Comparison of ENCODE assay signal across 11 mouse cellular contexts in genomic region chr19:42539414-42540189, GRCm38 (mm10). TPM values are rescaled to one million over a fixed set of nuclear protein-coding genes. Genes with fewer than 3 reads are reported as not detected.
DNase-seq lines count a peak whose midpoint lies in the region; ATAC-seq lines count a peak whose summit lies in the region.
"Had no signal": no experiment of that assay in that cellular context is flagged by ENCODE, and none has a peak within 500 bp of the region (broad histone marks: within the 10 kb centered on the region; RNA-seq: fewer than 3 reads in every experiment).

No protein-coding gene starts in this region.

- no peaks in the 10 kb centered on the region for H3K36me3 ChIP-seq in hindbrain, embryonic 13.5 days
- no peaks in the 10 kb centered on the region for H3K36me3 ChIP-seq in hindbrain, embryonic 16.5 days (ENCODE audit: control insufficient read depth, insufficient read depth, low read length)
- H3K36me3 ChIP-seq: hindbrain, embryonic 10.5 days had no signal

- intact Hi-C loops in left cerebral cortex, postnatal 10 days (cut with DNase I): no loop called here

- no peak overlapping the region for H3K9ac ChIP-seq in hindbrain, embryonic 13.5 days
- no peak overlapping the region for H3K9ac ChIP-seq in hindbrain, embryonic 16.5 days (ENCODE audit: low read depth, low read length)

- no peaks in the 10 kb centered on the region for H3K27me3 ChIP-seq in hindbrain, embryonic 13.5 days
- H3K27me3 ChIP-seq in hindbrain, embryonic 16.5 days (replicated peaks; ENCODE audit: control insufficient read depth, insufficient read depth, low read length): no peaks in the 10 kb centered on the region

- H3K27ac ChIP-seq in hindbrain, embryonic 13.5 days: peak overlapping the region; percentile 40
- H3K27ac ChIP-seq in hindbrain, embryonic 16.5 days (ENCODE audit: low read depth, low read length): no peak overlapping the region
- H3K27ac ChIP-seq: hindbrain, embryonic 10.5 days had no signal

- peaks cover 16% of the 10 kb centered on the region for H3K4me1 ChIP-seq in hindbrain, embryonic 13.5 days (replicated peaks)
- peaks cover 3% of the 10 kb centered on the region; the same call in 1 of the 2 replicates for H3K4me1 ChIP-seq in hindbrain, embryonic 16.5 days (ENCODE audit: control insufficient read depth, insufficient read depth, low read depth, low read length)

- DNase-seq in adipocyte (ENCODE audit: low spot score): peak; percentile 69
- DNase-seq in gastrocnemius, postnatal 25 days: peak; percentile 21
- peak; percentile 43 for DNase-seq in lung, postnatal 25 days (ENCODE audit: low spot score)
- no peak for DNase-seq in left cerebral cortex, postnatal 10 days (ENCODE audit: extremely low spot score in 1 of 2, low spot score in 2 of 2)
- DNase-seq in cerebellum, adult 11-12 months: no peak
- DNase-seq: thymus, adult 2 months had no signal

- ATAC-seq in hindbrain, embryonic 13.5 days (ENCODE audit: low FRiP score): no peak
- no peak for ATAC-seq in hindbrain, embryonic 16.5 days
- ATAC-seq in cerebellum, adult (ENCODE audit: insufficient number of reproducible peaks, low FRiP score, low TSS enrichment): no peak

- H3K4me2 ChIP-seq in hindbrain, embryonic 13.5 days: no peak overlapping the region
- no peak overlapping the region for H3K4me2 ChIP-seq in hindbrain, embryonic 16.5 days (ENCODE audit: low read length)

- no peaks in the 10 kb centered on the region for H3K9me3 ChIP-seq in hindbrain, embryonic 13.5 days
- H3K9me3 ChIP-seq in hindbrain, embryonic 16.5 days (ENCODE audit: control insufficient read depth, low read length): no peaks in the 10 kb centered on the region
- H3K9me3 ChIP-seq: hindbrain, embryonic 10.5 days had no signal

- 52% methylated on average over 7 of the region's 7 CpGs for WGBS in hindbrain, embryonic 13.5 days
- 47% methylated on average over 7 of the region's 7 CpGs for WGBS in hindbrain, embryonic 16.5 days

- H3K4me3 ChIP-seq in hindbrain, embryonic 13.5 days: no peak overlapping the region
- H3K4me3 ChIP-seq in hindbrain, embryonic 16.5 days (ENCODE audit: low read length): no peak overlapping the region
- H3K4me3 ChIP-seq: erythroblast, embryonic 14.5 days; hindbrain, embryonic 10.5 days had no signal

RNA-seq across cellular contexts. Expression of gene R3hcc1l, which starts 21.0 kb away (rescaled TPM):
- polyA plus RNA-seq in hindbrain, embryonic 13.5 days (2015; fragmentation: Nextera tagmentation; extraction: Ambion mirVana): 15.8 and 18.1 TPM in 2 replicates
- polyA plus RNA-seq in hindbrain, embryonic 16.5 days (2015; fragmentation: Nextera tagmentation; extraction: Ambion mirVana): 11.4 and 14.1 TPM in 2 replicates
- 1 to 10 TPM; 8.5 to 9.6 TPM for total RNA-seq in gastrocnemius, postnatal 25 days (2021)
- total RNA-seq in left cerebral cortex, postnatal 10 days (2021): 10 to 100 TPM; 12.7 to 17.7 TPM

Comparison
In these comparisons a context has a peak if more than half of its experiments do, and no peak if none do; other contexts are left out.
1. DNase-seq: peak in adipocyte (single experiment), gastrocnemius, postnatal 25 days (single experiment) and lung, postnatal 25 days (single experiment); none in left cerebral cortex, postnatal 10 days (0 of 2) and cerebellum, adult 11-12 months (single experiment).